Mouse (Mus musculus): ENCODE results near the gene Smyd3.

- TF ChIP-seq CTCF (IDR thresholded peaks at IDR 0.05; ENCODE audit: insufficient read depth, low read depth, low read length) (no peak), POLR2A (IDR thresholded peaks at IDR 0.05; ENCODE audit: insufficient read depth, low read depth, low read length) (no peak)
Measured at GRCm38 (mm10) chr1:179551921-179552320, 34.1 kb upstream of the Smyd3 start.

Measured in olfactory bulb, adult 2 months (tissue).